Mouse (Mus musculus) limb, embryonic 12.5 days (tissue): ENCODE measurements at regions not wholly inside any gene's neighbourhood (a gene's known extent, or its start where the extent isn't known, plus 50 kb on each side); places are given as distances from the start of the nearest gene placed in this dataset.

ENCODE experiments used
- ATAC-seq: fragments of 200-750 bp; cut with Nextera tagmentation; 2 replicates; pipeline ENCODE4 v1.8.0; 2017; ENCODE audit warnings: low read depth, moderate TSS enrichment; ENCODE audit not compliant: insufficient number of reproducible peaks, insufficient read depth, low FRiP score, low TSS enrichment
- H3K27ac ChIP-seq: fragments of 300-500 bp; sonication (generic); 2 replicates; pipeline ENCODE4 v1.5.1; 2016; ENCODE audit warnings: mild to moderate bottlenecking, moderate library complexity
- H3K27me3 ChIP-seq: fragments of 300-500 bp; sonication (generic); 2 replicates; pipeline ENCODE4 v1.6.1; 2016; ENCODE audit warnings: mild to moderate bottlenecking, moderate library complexity
- H3K36me3 ChIP-seq: fragments of 300-500 bp; sonication (generic); 2 replicates; pipeline ENCODE4 v1.6.1; 2016; ENCODE audit warnings: mild to moderate bottlenecking, moderate library complexity
- H3K4me1 ChIP-seq: fragments of 300-500 bp; sonication (generic); replicated peaks from 2 replicates; pipeline ENCODE4 v1.6.1; 2016
- H3K4me2 ChIP-seq: fragments of 300-500 bp; sonication (generic); 2 replicates; pipeline ENCODE4 v1.6.1; 2016; ENCODE audit warnings: mild to moderate bottlenecking, moderate library complexity
- H3K4me3 ChIP-seq: fragments of 300-500 bp; sonication (generic); replicated peaks from 2 replicates; pipeline ENCODE4 v1.5.1; 2016; ENCODE audit warnings: mild to moderate bottlenecking
- H3K9ac ChIP-seq: fragments of 300-500 bp; sonication (generic); replicated peaks from 2 replicates; pipeline ENCODE4 v1.6.1; 2016; ENCODE audit warnings: mild to moderate bottlenecking, moderate library complexity
- H3K9me3 ChIP-seq: fragments of 300-500 bp; sonication (generic); 2 replicates; pipeline ENCODE4 v1.6.1; 2016; ENCODE audit warnings: mild to moderate bottlenecking, moderate library complexity
- WGBS: fragments of 180-500 bp; shearing (Covaris S2); methylation state at CpG from one replicate; pipeline ENCODE4 v1.1.7; 2016; 5-methylcytosine and 5-hydroxymethylcytosine counted together

GRCm38 (mm10) chr1:14001431-14001830, 2091.7 kb downstream of the 4930444P10Rik start:
- Histone ChIP-seq H3K27ac (no peak overlapping the region), H3K36me3 (no peaks in the 10 kb centered on the region), H3K4me3 (no peak overlapping the region), H3K9ac (no peak overlapping the region), H3K4me2 (no peak overlapping the region), H3K4me1 (peaks cover 9% of the 10 kb centered on the region), H3K9me3 (no peaks in the 10 kb centered on the region), H3K27me3 (no peaks in the 10 kb centered on the region)
- WGBS: 51% methylated on average over 3 of the region's 3 CpGs
- ATAC-seq: no peak

DNA sequence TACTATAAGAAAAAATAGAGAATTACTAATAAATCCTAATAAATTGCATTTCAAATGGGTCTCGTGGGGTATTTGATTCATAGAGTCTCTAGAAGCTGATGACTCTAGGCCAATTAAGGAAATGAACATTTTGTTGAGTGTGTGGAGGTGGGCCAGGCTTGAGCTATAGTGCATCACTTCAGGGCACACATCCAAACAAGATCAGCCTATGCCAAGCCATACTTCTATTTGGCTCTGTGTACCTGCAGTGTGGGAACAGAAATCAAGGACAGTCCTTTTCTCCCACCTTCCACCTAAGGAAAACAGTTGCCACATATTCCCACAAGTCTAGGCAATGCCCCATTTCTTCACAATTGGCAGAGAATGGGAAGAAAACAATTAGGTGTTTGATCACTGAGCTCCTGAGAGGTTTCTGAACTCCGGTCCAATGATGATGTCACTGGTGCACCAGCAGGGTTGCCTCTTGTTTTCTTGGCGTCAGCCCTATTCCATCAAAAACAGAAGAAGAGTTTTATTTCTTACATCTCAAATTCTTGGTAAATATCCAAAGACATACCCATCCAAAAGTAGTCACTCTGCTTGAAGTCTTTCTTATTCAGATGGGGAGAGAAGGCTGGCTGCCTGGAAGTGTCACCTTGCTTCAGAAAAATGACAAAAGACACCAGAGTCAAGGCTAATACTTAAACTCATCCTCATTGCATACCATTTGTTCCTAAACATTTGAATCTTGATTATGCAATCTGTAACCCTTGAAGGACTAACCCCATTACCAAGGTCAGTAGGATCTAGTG, 2092.3 kb downstream of the 4930444P10Rik start:
- H3K4me3 ChIP-seq: no peak overlapping the region
- no peak overlapping the region for H3K27ac ChIP-seq
- peaks cover 9% of the 10 kb centered on the region for H3K4me1 ChIP-seq
- H3K4me2 ChIP-seq: no peak overlapping the region
- no peaks in the 10 kb centered on the region for H3K36me3 ChIP-seq
- H3K9me3 ChIP-seq: no peaks in the 10 kb centered on the region
- no peaks in the 10 kb centered on the region for H3K27me3 ChIP-seq
- no peak for ATAC-seq
- 82% methylated on average over 3 of the region's 3 CpGs for WGBS
- no peak overlapping the region for H3K9ac ChIP-seq

GRCm38 (mm10) chr1:13998178-13998708, 2094.9 kb downstream of the 4930444P10Rik start:
- no peak overlapping the region for H3K4me2 ChIP-seq
- no peaks in the 10 kb centered on the region for H3K9me3 ChIP-seq
- ATAC-seq: no peak
- no peaks in the 10 kb centered on the region for H3K4me1 ChIP-seq
- H3K27ac ChIP-seq: no peak overlapping the region
- no peaks in the 10 kb centered on the region for H3K27me3 ChIP-seq
- no peak overlapping the region for H3K9ac ChIP-seq
- H3K4me3 ChIP-seq: no peak overlapping the region
- 95% methylated on average over 9 of the region's 11 CpGs for WGBS
- no peaks in the 10 kb centered on the region for H3K36me3 ChIP-seq

GRCm38 (mm10) chr1:13993825-13994509, 2099.2 kb downstream of the 4930444P10Rik start:
- no peak overlapping the region for H3K9ac ChIP-seq
- no peaks in the 10 kb centered on the region for H3K27me3 ChIP-seq
- no peak overlapping the region for H3K4me2 ChIP-seq
- no peaks in the 10 kb centered on the region for H3K9me3 ChIP-seq
- no peak overlapping the region for H3K27ac ChIP-seq
- H3K4me1 ChIP-seq: no peaks in the 10 kb centered on the region
- no peak for ATAC-seq
- no peaks in the 10 kb centered on the region for H3K36me3 ChIP-seq
- WGBS: 90% methylated on average over 9 of the region's 9 CpGs
- no peak overlapping the region for H3K4me3 ChIP-seq

DNA sequence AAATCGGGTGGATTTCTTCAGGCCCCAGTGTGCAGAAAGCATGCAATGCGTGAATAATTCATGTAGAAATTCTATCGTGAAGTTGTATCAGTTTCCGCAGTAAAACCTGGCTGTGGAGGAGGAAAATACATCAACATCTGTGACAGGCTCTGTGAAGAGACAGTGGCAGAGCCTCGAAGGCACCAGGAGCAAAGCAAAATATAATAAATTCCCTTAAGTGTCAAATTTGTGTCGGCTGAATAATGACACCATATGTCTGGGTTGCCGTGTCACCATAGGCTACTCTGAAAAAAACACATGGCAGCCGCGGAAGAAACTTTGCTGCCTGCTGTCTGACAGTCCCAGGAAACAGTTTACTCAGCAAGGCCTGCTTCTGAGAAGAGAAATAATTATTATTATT, 2100.1 kb downstream of the 4930444P10Rik start:
- no peak for ATAC-seq
- WGBS: 51% methylated on average over 9 of the region's 9 CpGs
- no peak overlapping the region for H3K4me3 ChIP-seq
- H3K4me2 ChIP-seq: no peak overlapping the region
- H3K27ac ChIP-seq: no peak overlapping the region
- H3K36me3 ChIP-seq: no peaks in the 10 kb centered on the region
- H3K9me3 ChIP-seq: no peaks in the 10 kb centered on the region
- H3K4me1 ChIP-seq: no peaks in the 10 kb centered on the region
- H3K27me3 ChIP-seq: no peaks in the 10 kb centered on the region
- no peak overlapping the region for H3K9ac ChIP-seq

GRCm38 (mm10) chr1:13989360-13989759, 2103.8 kb downstream of the 4930444P10Rik start:
- no peaks in the 10 kb centered on the region for H3K9me3 ChIP-seq
- no peak overlapping the region for H3K4me3 ChIP-seq
- H3K27ac ChIP-seq: no peak overlapping the region
- H3K27me3 ChIP-seq: no peaks in the 10 kb centered on the region
- H3K4me2 ChIP-seq: no peak overlapping the region
- ATAC-seq: no peak
- no peaks in the 10 kb centered on the region for H3K36me3 ChIP-seq
- WGBS: 55% methylated on average over 3 of the region's 3 CpGs
- H3K4me1 ChIP-seq: no peaks in the 10 kb centered on the region
- no peak overlapping the region for H3K9ac ChIP-seq

DNA sequence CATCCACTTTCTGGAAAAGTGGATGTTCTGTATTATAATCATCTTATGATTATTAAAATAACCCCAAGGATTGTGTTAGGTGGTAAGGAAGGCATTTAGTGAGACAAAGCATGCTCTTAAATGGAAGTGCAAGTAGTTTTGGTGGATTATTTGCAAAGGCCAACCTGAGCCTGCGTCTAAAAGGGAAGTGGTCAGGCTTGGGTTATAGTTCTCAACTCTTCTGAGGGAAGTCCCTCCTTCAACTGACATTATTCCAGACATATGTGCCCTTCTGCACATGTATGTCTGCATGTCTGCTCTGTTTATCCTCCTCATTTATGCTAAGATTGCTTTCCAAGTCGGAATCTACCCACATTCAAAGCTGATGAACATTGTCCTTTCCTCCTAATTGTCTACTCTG, 2108.3 kb downstream of the 4930444P10Rik start:
- 76% methylated on average over 2 of the region's 2 CpGs for WGBS
- H3K27me3 ChIP-seq: no peaks in the 10 kb centered on the region

GRCm38 (mm10) chr1:13980273-13980672, 2112.9 kb downstream of the 4930444P10Rik start:
- H3K9ac ChIP-seq: no peak overlapping the region
- H3K27me3 ChIP-seq: no peaks in the 10 kb centered on the region
- H3K4me2 ChIP-seq: no peak overlapping the region
- no peaks in the 10 kb centered on the region for H3K4me1 ChIP-seq
- H3K9me3 ChIP-seq: no peaks in the 10 kb centered on the region
- H3K27ac ChIP-seq: no peak overlapping the region
- H3K36me3 ChIP-seq: no peaks in the 10 kb centered on the region
- no peak for ATAC-seq
- WGBS: 89% methylated on average over 6 of the region's 6 CpGs
- no peak overlapping the region for H3K4me3 ChIP-seq

More for the DNA sequence above, 2108.3 kb downstream of the 4930444P10Rik start:
- H3K27ac ChIP-seq: no peak overlapping the region
- no peak for ATAC-seq
- H3K4me1 ChIP-seq: no peaks in the 10 kb centered on the region
- H3K36me3 ChIP-seq: no peaks in the 10 kb centered on the region
- no peak overlapping the region for H3K4me3 ChIP-seq
- H3K9me3 ChIP-seq: no peaks in the 10 kb centered on the region
- no peak overlapping the region for H3K4me2 ChIP-seq
- no peak overlapping the region for H3K9ac ChIP-seq

DNA sequence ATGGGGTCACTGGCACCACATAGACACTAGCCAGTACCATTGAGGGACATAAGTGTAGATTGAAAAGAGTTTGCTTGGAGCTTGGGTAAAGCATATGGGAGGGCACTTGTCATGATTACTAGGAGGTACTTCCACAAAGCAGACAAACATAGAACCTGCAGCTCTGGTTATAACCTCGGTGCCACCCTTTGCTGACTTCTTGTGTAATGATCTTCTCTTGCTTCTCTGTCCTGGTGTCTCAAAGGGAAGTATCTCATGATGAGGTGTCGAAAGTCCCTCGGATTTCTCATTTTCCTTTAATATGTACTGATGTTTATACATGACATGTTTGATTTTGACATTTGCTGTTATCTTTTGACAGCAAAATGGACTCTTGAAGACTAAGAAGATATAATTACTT, 2114.5 kb downstream of the 4930444P10Rik start:
- no peaks in the 10 kb centered on the region for H3K27me3 ChIP-seq
- no peaks in the 10 kb centered on the region for H3K36me3 ChIP-seq
- H3K9ac ChIP-seq: no peak overlapping the region
- H3K9me3 ChIP-seq: no peaks in the 10 kb centered on the region
- H3K4me2 ChIP-seq: no peak overlapping the region
- H3K27ac ChIP-seq: no peak overlapping the region
- no peak overlapping the region for H3K4me3 ChIP-seq
- H3K4me1 ChIP-seq: no peaks in the 10 kb centered on the region
- no peak for ATAC-seq
- 87% methylated on average over 3 of the region's 3 CpGs for WGBS

- ATAC-seq: no peak
- no peaks in the 10 kb centered on the region for H3K4me1 ChIP-seq
- H3K27me3 ChIP-seq: no peaks in the 10 kb centered on the region
- H3K4me3 ChIP-seq: no peak overlapping the region
- H3K36me3 ChIP-seq: no peaks in the 10 kb centered on the region
- WGBS: 86% methylated on average over 1 of the region's 1 CpGs
- no peaks in the 10 kb centered on the region for H3K9me3 ChIP-seq
- H3K9ac ChIP-seq: no peak overlapping the region
- no peak overlapping the region for H3K27ac ChIP-seq
- no peak overlapping the region for H3K4me2 ChIP-seq
Observed at GRCm38 (mm10) chr1:13977207-13977606, 2115.9 kb downstream of the 4930444P10Rik start.

GRCm38 (mm10) chr1:13949241-13949640, 2143.9 kb downstream of the 4930444P10Rik start:
- WGBS: 91% methylated on average over 3 of the region's 3 CpGs
- no peak overlapping the region for H3K27ac ChIP-seq
- no peak overlapping the region for H3K4me2 ChIP-seq
- H3K9ac ChIP-seq: no peak overlapping the region
- no peak overlapping the region for H3K4me3 ChIP-seq
- H3K4me1 ChIP-seq: no peaks in the 10 kb centered on the region
- no peaks in the 10 kb centered on the region for H3K27me3 ChIP-seq
- no peak for ATAC-seq
- no peaks in the 10 kb centered on the region for H3K36me3 ChIP-seq
- no peaks in the 10 kb centered on the region for H3K9me3 ChIP-seq
